Mouse (Mus musculus) spleen, adult 2 months (tissue): ENCODE data around the gene Htr5b. TPM values are rescaled to one million over a fixed set of nuclear protein-coding genes. Genes with fewer than 3 reads are reported as not detected.

Experiments used
- DNase-seq, 2 experiments: peaks; one replicate each; pipeline versions ENCODE4 v3.0.0 to v3.0.0-alpha.2; 2012 to 2021; ENCODE audit warnings: low spot score in 2 of 2, low read depth in 1 of 2
- H3K27ac ChIP-seq: fragments of 200-500 bp; 2 replicates; pipeline ENCODE4 v1.5.1; 2012; ENCODE audit warnings: low read length, inconsistent platforms; ENCODE audit not compliant: insufficient read depth
- H3K27me3 ChIP-seq: fragments of 200-500 bp; 2 replicates; pipeline ENCODE4 v1.6.1; 2012; ENCODE audit warnings: mild to moderate bottlenecking, moderate library complexity, low read length, inconsistent platforms; ENCODE audit not compliant: control insufficient read depth, insufficient read depth
- H3K36me3 ChIP-seq: fragments of 200-500 bp; 2 replicates; pipeline ENCODE4 v1.6.1; 2012; ENCODE audit warnings: mild to moderate bottlenecking, low read length, inconsistent platforms; ENCODE audit not compliant: control insufficient read depth, insufficient read depth
- H3K4me1 ChIP-seq: fragments of 200-500 bp; 2 replicates; pipeline ENCODE4 v1.6.1; 2011; ENCODE audit warnings: inconsistent platforms; ENCODE audit not compliant: control insufficient read depth, insufficient read depth, insufficient read length
- H3K4me3 ChIP-seq: fragments of 200-500 bp; 2 replicates; pipeline ENCODE4 v1.5.1; 2011; ENCODE audit warnings: mild to moderate bottlenecking, inconsistent platforms; ENCODE audit not compliant: insufficient read depth, insufficient read length; ENCODE audit errors: extremely low read depth
- CTCF ChIP-seq: fragments of 200-500 bp; IDR thresholded peaks from 2 replicates; pipeline ENCODE4 v1.5.1; 2011; ENCODE audit warnings: mild to moderate bottlenecking, inconsistent platforms; ENCODE audit not compliant: insufficient read depth, insufficient read length, insufficient replicate concordance; ENCODE audit errors: extremely low read depth
- POLR2A ChIP-seq: fragments of 200-500 bp; IDR thresholded peaks from 2 replicates; pipeline ENCODE4 v1.6.1; 2011; ENCODE audit warnings: low read depth, low read length, inconsistent platforms
- WGBS: fragments of 180-500 bp; shearing (Covaris S2); methylation state at CpG from one replicate; pipeline ENCODE4 v1.1.7; 2018; 5-methylcytosine and 5-hydroxymethylcytosine counted together
- polyA plus RNA-seq: library from polyadenylated mRNA; depleted of rRNA; stranded (reverse); fragments of >200 nt; gene quantifications from 2 replicates; pipeline ENCODE4 v1.2.3, GENCODE M21; 2012

The Htr5b gene
- polyA plus RNA-seq, 1 experiment: 0.07 TPM

DNA sequence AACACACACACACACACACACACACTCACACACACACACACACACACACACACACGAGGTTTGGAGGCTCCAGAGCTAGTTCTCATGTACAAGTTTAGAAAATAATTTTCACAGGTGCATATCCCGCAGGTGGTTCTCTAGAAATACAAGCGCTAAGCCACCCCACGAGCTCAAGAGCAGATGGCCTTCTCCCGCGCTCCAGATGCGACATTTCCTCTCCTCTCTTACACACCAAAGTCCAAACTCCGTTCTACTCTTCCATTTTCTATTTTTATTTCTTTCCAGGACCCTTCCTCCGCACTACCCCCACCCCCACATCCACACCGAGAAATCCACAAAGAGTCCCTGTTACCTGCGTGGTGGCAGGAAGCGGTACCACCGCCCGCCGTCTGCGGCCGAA, 1.2 kb downstream of the Htr5b start:
- no peak overlapping the region for H3K27ac ChIP-seq
- no peak overlapping the region for H3K4me3 ChIP-seq
- H3K27me3 ChIP-seq: peaks cover 5% of the 10 kb centered on the region; the same call in 1 of the 2 replicates
- TF ChIP-seq CTCF: no peak
- no peak for TF ChIP-seq POLR2A
- H3K4me1 ChIP-seq: no peaks in the 10 kb centered on the region
- no peaks in the 10 kb centered on the region for H3K36me3 ChIP-seq
- 53% methylated on average over 17 of the region's 17 CpGs for WGBS
- no peak for DNase-seq

DNA sequence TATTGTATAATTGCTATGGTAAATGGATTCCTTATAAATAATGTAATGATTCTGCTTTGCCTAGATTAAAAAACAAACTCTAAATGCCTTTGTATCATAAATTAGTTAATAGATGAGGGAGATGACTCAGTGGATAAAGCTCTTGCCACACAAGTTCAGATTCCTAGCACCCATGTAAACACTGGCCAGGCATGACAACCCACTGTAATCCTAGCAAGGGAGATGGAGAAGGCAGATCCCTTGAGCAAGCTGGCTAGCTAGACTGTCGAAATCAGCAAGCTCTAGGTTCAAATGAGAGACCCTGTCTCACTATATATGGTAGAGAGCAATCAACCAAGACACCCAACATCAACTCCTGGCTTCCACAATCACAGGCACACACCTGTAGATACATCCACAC, 9.7 kb downstream of the Htr5b start:
- TF ChIP-seq CTCF: no peak
- no peak for TF ChIP-seq POLR2A
- H3K4me1 ChIP-seq: no peaks in the 10 kb centered on the region
- 81% methylated on average over 1 of the region's 1 CpGs for WGBS
- H3K27me3 ChIP-seq: no peaks in the 10 kb centered on the region
- no peak for DNase-seq
- H3K27ac ChIP-seq: no peak overlapping the region
- H3K36me3 ChIP-seq: no peaks in the 10 kb centered on the region
- H3K4me3 ChIP-seq: no peak overlapping the region

DNA sequence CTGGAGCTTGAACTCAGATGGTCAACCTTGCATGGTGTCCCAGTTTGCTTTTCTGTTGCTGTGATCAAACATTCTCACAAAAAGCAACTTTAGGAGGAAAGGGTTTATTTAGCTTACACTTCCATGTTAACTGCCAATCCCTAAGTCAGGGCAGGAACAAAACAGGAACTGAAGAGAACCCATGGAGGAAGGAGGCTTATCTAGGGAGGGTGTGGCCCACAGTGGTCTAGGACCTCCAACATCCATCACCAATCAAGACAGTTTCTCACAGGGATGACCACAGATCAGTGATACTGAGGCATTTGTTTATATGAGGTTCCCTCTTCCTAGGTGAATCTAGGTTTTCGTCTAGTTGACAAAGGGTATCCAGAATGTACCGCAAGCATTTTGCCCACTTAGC, 16.3 kb downstream of the Htr5b start:
- H3K27ac ChIP-seq: no peak overlapping the region
- H3K27me3 ChIP-seq: no peaks in the 10 kb centered on the region
- no peak overlapping the region for H3K4me3 ChIP-seq
- no peaks in the 10 kb centered on the region for H3K4me1 ChIP-seq
- DNase-seq: no peak
- H3K36me3 ChIP-seq: no peaks in the 10 kb centered on the region
- no peak for TF ChIP-seq POLR2A
- no peak for TF ChIP-seq CTCF
- WGBS: 88% methylated on average over 2 of the region's 2 CpGs

GRCm38 (mm10) chr1:121511186-121511585, 17.1 kb downstream of the Htr5b start:
- Histone ChIP-seq H3K27ac (no peak overlapping the region), H3K27me3 (no peaks in the 10 kb centered on the region), H3K4me1 (no peaks in the 10 kb centered on the region), H3K4me3 (no peak overlapping the region), H3K36me3 (no peaks in the 10 kb centered on the region)
- TF ChIP-seq POLR2A (no peak), CTCF (no peak)
- WGBS: 85% methylated on average over 2 of the region's 2 CpGs
- DNase-seq: no peak

- Histone ChIP-seq H3K4me1 (no peaks in the 10 kb centered on the region), H3K27ac (no peak overlapping the region), H3K36me3 (no peaks in the 10 kb centered on the region), H3K4me3 (no peak overlapping the region), H3K27me3 (no peaks in the 10 kb centered on the region)
- 89% methylated on average over 19 of the region's 19 CpGs for WGBS
- TF ChIP-seq POLR2A (no peak), CTCF (no peak)
- DNase-seq: no peak
These were observed 17.7 kb downstream of the Htr5b start for GRCm38 (mm10) chr1:121510420-121511140.

GRCm38 (mm10) chr1:121508729-121509128, 19.5 kb downstream of the Htr5b start:
- Histone ChIP-seq H3K27ac (no peak overlapping the region), H3K36me3 (no peaks in the 10 kb centered on the region), H3K27me3 (no peaks in the 10 kb centered on the region), H3K4me3 (no peak overlapping the region), H3K4me1 (no peaks in the 10 kb centered on the region)
- DNase-seq: no peak
- no peak for TF ChIP-seq CTCF
- TF ChIP-seq POLR2A: no peak
- 26% methylated on average over 2 of the region's 2 CpGs for WGBS

DNA sequence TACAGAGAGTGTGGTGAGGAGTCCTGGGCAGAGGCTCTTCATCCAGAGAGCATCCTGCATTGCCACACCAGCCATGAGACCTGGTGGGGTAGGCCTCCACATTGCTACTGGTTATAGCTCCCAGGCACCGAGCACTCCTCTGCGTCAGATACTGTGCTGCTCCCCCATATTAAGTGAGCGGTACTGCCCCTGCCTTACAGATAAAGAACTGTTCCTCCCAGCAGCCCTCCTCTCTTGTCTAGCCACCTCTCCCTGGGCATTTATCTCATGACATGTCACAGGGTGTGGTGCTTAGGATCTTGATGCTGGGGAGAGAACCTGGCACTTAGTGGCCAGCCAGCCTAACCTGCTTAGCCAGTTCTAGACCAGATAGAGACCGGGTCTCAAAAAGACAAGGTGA, 31.2 kb downstream of the Htr5b start:
- 88% methylated on average over 4 of the region's 4 CpGs for WGBS
- TF ChIP-seq CTCF (no peak), POLR2A (no peak)

More for the DNA sequence above, 31.2 kb downstream of the Htr5b start:
- no peaks in the 10 kb centered on the region for H3K27me3 ChIP-seq
- H3K36me3 ChIP-seq: peaks cover 60% of the 10 kb centered on the region
- H3K4me3 ChIP-seq: no peak overlapping the region
- no peaks in the 10 kb centered on the region for H3K4me1 ChIP-seq
- H3K27ac ChIP-seq: no peak overlapping the region
- no peak for DNase-seq
